Mouse (Mus musculus): ENCODE measurements around the gene Acbd4.

GRCm38 (mm10) chr11:103144309-103145285, 43.1 kb downstream of the Acbd4 start:
- TF ChIP-seq CTCF (IDR thresholded peaks at IDR 0.05; ENCODE audit: control insufficient read depth, insufficient read depth, insufficient replicate concordance, low read depth, low read length) = no peak
- TF ChIP-seq POLR2A (IDR thresholded peaks at IDR 0.05; ENCODE audit: control insufficient read depth, low read depth, low read length) = no peak
